Mouse (Mus musculus) spleen, adult 2 months (tissue): ENCODE results near the gene Denr.

Source experiments
- CTCF ChIP-seq: fragments of 200-500 bp; IDR thresholded peaks from 2 replicates; pipeline ENCODE4 v1.5.1; 2011; ENCODE audit warnings: mild to moderate bottlenecking, inconsistent platforms; ENCODE audit not compliant: insufficient read depth, insufficient read length, insufficient replicate concordance; ENCODE audit errors: extremely low read depth
- POLR2A ChIP-seq: fragments of 200-500 bp; IDR thresholded peaks from 2 replicates; pipeline ENCODE4 v1.6.1; 2011; ENCODE audit warnings: low read depth, low read length, inconsistent platforms

DNA sequence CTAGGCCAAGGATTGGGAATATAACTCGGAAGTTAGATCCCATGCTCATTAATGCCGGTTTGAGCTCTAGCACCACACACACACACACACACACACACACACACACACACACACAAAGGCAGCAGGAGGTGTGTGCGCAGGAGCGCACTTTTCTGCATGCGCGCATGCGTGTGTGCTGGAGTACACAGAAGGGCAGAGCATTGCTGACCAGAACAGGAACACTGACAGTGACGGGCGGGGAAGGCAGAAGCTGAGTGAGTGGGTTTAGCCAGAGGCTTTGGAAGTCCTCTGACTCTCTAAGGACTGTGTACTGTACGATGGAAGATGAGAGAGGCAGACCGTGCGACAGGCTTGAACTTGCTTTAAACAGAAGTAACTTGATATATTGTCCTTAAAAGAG is 26.6 kb downstream of the Denr start:
- TF ChIP-seq POLR2A (no peak), CTCF (no peak)
